In genomic region chr3:142318147-142318546, GRCm38 (mm10) we compare ENCODE assay signal across 8 mouse cellular contexts.
DNase-seq lines count a peak whose midpoint lies in the region; ATAC-seq and TF ChIP-seq lines count a peak whose summit lies in the region.

No protein-coding gene starts in this region.

- H3K9me3 ChIP-seq in forebrain, postnatal 0 days (ENCODE audit: low read length) = no peaks in the 10 kb centered on the region
- no peaks in the 10 kb centered on the region for H3K9me3 ChIP-seq in stomach, embryonic 14.5 days (ENCODE audit: control insufficient read depth, low read depth, low read length)

- H3K4me2 ChIP-seq in forebrain, postnatal 0 days (ENCODE audit: low read depth) = no peak overlapping the region
- no peak overlapping the region for H3K4me2 ChIP-seq in stomach, embryonic 14.5 days (replicated peaks; ENCODE audit: low read depth, low read length)

- no peaks in the 10 kb centered on the region for H3K36me3 ChIP-seq in forebrain, postnatal 0 days (ENCODE audit: insufficient read depth)
- no peaks in the 10 kb centered on the region for H3K36me3 ChIP-seq in stomach, embryonic 14.5 days (ENCODE audit: control insufficient read depth, insufficient read depth, low read length)

- peak; percentile 85 for DNase-seq in MN1 (ENCODE audit: low spot score)
- peak; percentile 14 for DNase-seq in cerebellum, adult 8-10 months
- peak; percentile 61 for DNase-seq in forebrain, postnatal 0 days
- DNase-seq in heart, postnatal 14 days = peak; percentile 81 to 85
- peak; percentile 73 for DNase-seq in large intestine, adult 2 months (ENCODE audit: low read depth, low spot score)
- DNase-seq in lung, postnatal 25 days (ENCODE audit: low spot score) = peak; percentile 70
- DNase-seq in T-cell, adult 2 months (ENCODE audit: low spot score) = no peak

- peak; percentile 86 for ATAC-seq in forebrain, postnatal 0 days
- ATAC-seq in stomach, embryonic 14.5 days (ENCODE audit: insufficient number of reproducible peaks, insufficient read depth, low FRiP score, low read depth) = peak; percentile 86; the same call in 1 of the 2 replicates

- WGBS in forebrain, postnatal 0 days = 7% methylated on average over 2 of the region's 2 CpGs
- 18% methylated on average over 2 of the region's 2 CpGs for WGBS in large intestine, adult 2 months
- 55% methylated on average over 2 of the region's 2 CpGs for WGBS in stomach, embryonic 14.5 days

- H3K27me3 ChIP-seq in forebrain, postnatal 0 days (ENCODE audit: insufficient read depth, low read length) = no peaks in the 10 kb centered on the region
- no peaks in the 10 kb centered on the region for H3K27me3 ChIP-seq in stomach, embryonic 14.5 days (ENCODE audit: control insufficient read depth, insufficient read depth, low read length)

- no peak for TF ChIP-seq CTCF in forebrain, postnatal 0 days (IDR thresholded peaks at IDR 0.05; ENCODE audit: low read depth)

- H3K27ac ChIP-seq in forebrain, postnatal 0 days (ENCODE audit: low read depth, low read length) = no peak overlapping the region
- no peak overlapping the region for H3K27ac ChIP-seq in stomach, embryonic 14.5 days (ENCODE audit: low read length)

- no peak overlapping the region for H3K4me3 ChIP-seq in forebrain, postnatal 0 days (ENCODE audit: low read depth, low read length)
- H3K4me3 ChIP-seq in stomach, embryonic 14.5 days (ENCODE audit: low read depth, low read length) = no peak overlapping the region

- H3K4me1 ChIP-seq in forebrain, postnatal 0 days (ENCODE audit: insufficient read depth) = no peaks in the 10 kb centered on the region
- H3K4me1 ChIP-seq in stomach, embryonic 14.5 days (ENCODE audit: control insufficient read depth, insufficient read depth, low read length) = no peaks in the 10 kb centered on the region

- intact Hi-C loops in heart, postnatal 14 days (cut with DNase I) = loop anchor here (5.0 kb wide), 1 partner anchor 74 kb away; no protein-coding TSS in a partner anchor

- no peak overlapping the region for H3K9ac ChIP-seq in forebrain, postnatal 0 days
- no peak overlapping the region for H3K9ac ChIP-seq in stomach, embryonic 14.5 days (replicated peaks; ENCODE audit: low read depth, low read length)
